Mouse (Mus musculus) MEL (cell line): Measurements from ENCODE around the gene Rufy3. TPM values are rescaled to one million over a fixed set of nuclear protein-coding genes. Genes with fewer than 3 reads are reported as not detected.

Experiments
- DNase-seq: peaks from one replicate; pipeline ENCODE4 v3.0.0; 2011; ENCODE audit warnings: low read depth, low spot score
- H3K27ac ChIP-seq: 2 replicates; pipeline ENCODE4 v1.5.1; 2012; ENCODE audit warnings: low read depth, mild to moderate bottlenecking, control low read depth, low read length, moderate library complexity; ENCODE audit not compliant: control insufficient read depth
- H3K27me3 ChIP-seq, 2 experiments: fragments of 150-350 bp in 1 of 2; sonication (generic) in 1 of 2; 2 replicates each; pipeline ENCODE4 v1.6.1; 2012; ENCODE audit warnings: low read length in 2 of 2, mild to moderate bottlenecking in 2 of 2, improper control_type of control experiment in 1 of 2, moderate library complexity in 1 of 2; ENCODE audit not compliant: insufficient read depth in 2 of 2, control insufficient read depth in 1 of 2
- H3K36me3 ChIP-seq, 2 experiments: 2 replicates each; pipeline ENCODE4 v1.6.1; 2012 to 2014; ENCODE audit warnings: low read length in 2 of 2, improper control_type of control experiment in 1 of 2, inconsistent platforms in 1 of 2, mild to moderate bottlenecking in 1 of 2; ENCODE audit not compliant: insufficient read depth in 2 of 2, control insufficient read depth in 1 of 2
- H3K4me1 ChIP-seq, 2 experiments: fragments of 150-350 bp in 1 of 2; sonication (generic) in 1 of 2; 2 replicates each; pipeline ENCODE4 v1.6.1; 2012; ENCODE audit warnings: low read length in 2 of 2, improper control_type of control experiment in 1 of 2, mild to moderate bottlenecking in 1 of 2; ENCODE audit not compliant: insufficient read depth in 2 of 2, control insufficient read depth in 1 of 2
- H3K4me3 ChIP-seq, 2 experiments: fragments of 150-350 bp in 1 of 2; sonication (generic) in 1 of 2; 2 replicates each; pipeline ENCODE4 v1.5.1; 2012; ENCODE audit warnings: low read depth in 2 of 2, low read length in 2 of 2, mild to moderate bottlenecking in 2 of 2, moderate library complexity in 2 of 2, control low read depth in 1 of 2, improper control_type of control experiment in 1 of 2; ENCODE audit not compliant: control insufficient read depth in 1 of 2, insufficient read depth in 1 of 2
- H3K79me2 ChIP-seq: 2 replicates; pipeline ENCODE4 v1.6.1; 2012; ENCODE audit warnings: mild to moderate bottlenecking, low read length, moderate library complexity; ENCODE audit not compliant: control insufficient read depth, poor library complexity, insufficient read depth
- H3K9ac ChIP-seq: 2 replicates; pipeline ENCODE4 v1.6.1; 2012; ENCODE audit warnings: low read depth, mild to moderate bottlenecking, control low read depth, low read length, moderate library complexity; ENCODE audit not compliant: control insufficient read depth, poor library complexity, severe bottlenecking
- H3K9me3 ChIP-seq: fragments of 150-350 bp; sonication (generic); replicated peaks from 2 replicates; pipeline ENCODE4 v1.6.1; 2012; ENCODE audit warnings: mild to moderate bottlenecking, low read length, improper control_type of control experiment, moderate library complexity; ENCODE audit not compliant: insufficient read depth
- BHLHE40 ChIP-seq: IDR thresholded peaks from 2 replicates; pipeline ENCODE4 v1.6.1; 2012; ENCODE audit warnings: low read depth, mild to moderate bottlenecking, inconsistent platforms, low read length, improper control_type of control experiment, borderline replicate concordance
- CTCF ChIP-seq, 3 experiments: IDR thresholded peaks in 2 of 3; conservative IDR thresholded peaks in 1 of 3; 2 replicates each; pipeline ENCODE4 v1.5.1; 2011 to 2012; ENCODE audit warnings: low read length in 3 of 3, low read depth in 2 of 3, mild to moderate bottlenecking in 2 of 3, improper control_type of control experiment in 1 of 3, inconsistent platforms in 1 of 3, mixed read lengths in 1 of 3, moderate library complexity in 1 of 3; ENCODE audit not compliant: control insufficient read depth in 1 of 3, insufficient read depth in 1 of 3, poor library complexity in 1 of 3, severe bottlenecking in 1 of 3
- E2F4 ChIP-seq: IDR thresholded peaks from 2 replicates; pipeline ENCODE4 v1.6.1; 2011; ENCODE audit warnings: low read depth, low read length, improper control_type of control experiment, borderline replicate concordance
- ELF1 ChIP-seq: IDR thresholded peaks from 2 replicates; pipeline ENCODE4 v1.6.1; 2014; ENCODE audit warnings: low read depth, mild to moderate bottlenecking, inconsistent platforms, low read length, improper control_type of control experiment, moderate library complexity
- EP300 ChIP-seq, 2 experiments: IDR thresholded peaks; 2 replicates each; pipeline ENCODE4 v1.6.1; 2011; ENCODE audit warnings: improper control_type of control experiment in 2 of 2, low read length in 2 of 2, low read depth in 1 of 2, mild to moderate bottlenecking in 1 of 2
- ETS1 ChIP-seq: IDR thresholded peaks from 2 replicates; pipeline ENCODE4 v1.6.1; 2012; ENCODE audit warnings: low read depth, mild to moderate bottlenecking, inconsistent platforms, low read length, improper control_type of control experiment, moderate library complexity
- GABPA ChIP-seq: IDR thresholded peaks from 2 replicates; pipeline ENCODE4 v1.6.1; 2012; ENCODE audit warnings: low read depth, mild to moderate bottlenecking, inconsistent platforms, low read length, improper control_type of control experiment, moderate library complexity
- GATA1 ChIP-seq: IDR thresholded peaks from 2 replicates; pipeline ENCODE4 v1.6.1; 2011; ENCODE audit warnings: low read depth, low read length, improper control_type of control experiment
- HCFC1 ChIP-seq: IDR thresholded peaks from 2 replicates; pipeline ENCODE4 v1.6.1; 2012; ENCODE audit warnings: low read depth, mild to moderate bottlenecking, inconsistent platforms, low read length, improper control_type of control experiment, moderate library complexity
- MEF2A ChIP-seq: IDR thresholded peaks from 2 replicates; pipeline ENCODE4 v1.6.1; 2014; ENCODE audit warnings: low read depth, mild to moderate bottlenecking, inconsistent platforms, low read length, improper control_type of control experiment; ENCODE audit not compliant: poor library complexity, insufficient replicate concordance, severe bottlenecking; ENCODE audit errors: extremely low read depth
- MXI1 ChIP-seq: IDR thresholded peaks from 2 replicates; pipeline ENCODE4 v1.6.1; 2011; ENCODE audit warnings: mild to moderate bottlenecking, low read depth, low read length, improper control_type of control experiment
- MYC ChIP-seq: IDR thresholded peaks from 2 replicates; pipeline ENCODE4 v1.6.1; 2011; ENCODE audit warnings: low read depth, mild to moderate bottlenecking, low read length, improper control_type of control experiment, moderate library complexity
- NRF1 ChIP-seq: IDR thresholded peaks from 2 replicates; pipeline ENCODE4 v1.6.1; 2014; ENCODE audit warnings: low read depth, mild to moderate bottlenecking, inconsistent platforms, low read length, improper control_type of control experiment, moderate library complexity; ENCODE audit not compliant: poor library complexity, insufficient read depth, severe bottlenecking
- POLR2A ChIP-seq, 2 experiments: IDR thresholded peaks; 2 replicates each; pipeline ENCODE4 v1.6.1; 2011 to 2012; ENCODE audit warnings: low read length in 2 of 2, mild to moderate bottlenecking in 2 of 2, control low read depth in 1 of 2, improper control_type of control experiment in 1 of 2, low read depth in 1 of 2, moderate library complexity in 1 of 2; ENCODE audit not compliant: control insufficient read depth in 1 of 2, insufficient read depth in 1 of 2, poor library complexity in 1 of 2
- POLR2AphosphoS5 ChIP-seq: IDR thresholded peaks from 2 replicates; pipeline ENCODE4 v1.6.1; 2012; ENCODE audit warnings: low read depth, borderline replicate concordance, mild to moderate bottlenecking, inconsistent platforms, low read length, moderate library complexity, mixed read lengths
- RAD21 ChIP-seq: IDR thresholded peaks from 2 replicates; pipeline ENCODE4 v1.6.1; 2011; ENCODE audit warnings: mild to moderate bottlenecking, low read depth, low read length, improper control_type of control experiment
- RCOR1 ChIP-seq: IDR thresholded peaks from 2 replicates; pipeline ENCODE4 v1.6.1; 2012; ENCODE audit warnings: low read depth, mild to moderate bottlenecking, inconsistent platforms, low read length, improper control_type of control experiment
- SMC3 ChIP-seq: IDR thresholded peaks from 2 replicates; pipeline ENCODE4 v1.6.1; 2011; ENCODE audit warnings: low read depth, low read length, improper control_type of control experiment
- TBP ChIP-seq: IDR thresholded peaks from 2 replicates; pipeline ENCODE4 v1.8.0; 2011; ENCODE audit warnings: low read depth, low read length, improper control_type of control experiment
- TCF12 ChIP-seq: IDR thresholded peaks from 2 replicates; pipeline ENCODE4 v1.6.1; 2014; ENCODE audit warnings: low read depth, mild to moderate bottlenecking, inconsistent platforms, low read length, improper control_type of control experiment, moderate library complexity
- ZKSCAN1 ChIP-seq: IDR thresholded peaks from 2 replicates; pipeline ENCODE4 v1.6.1; 2012; ENCODE audit warnings: low read depth, mild to moderate bottlenecking, inconsistent platforms, low read length, improper control_type of control experiment, moderate library complexity
- ZNF384 ChIP-seq: IDR thresholded peaks from 2 replicates; pipeline ENCODE4 v1.6.1; 2012; ENCODE audit warnings: low read depth, mild to moderate bottlenecking, inconsistent platforms, low read length, improper control_type of control experiment
- polyA plus RNA-seq, 2 experiments: library from polyadenylated mRNA; stranded (reverse) in 1 of 2; unstranded in 1 of 2; fragments of >175 nt in 1 of 2; fragments of >200 nt in 1 of 2; gene quantifications; 2 replicates each; pipeline versions ENCODE4 v1.2.1 to v1.2.4; 2012; ENCODE audit warnings: low replicate concordance in 2 of 2, low read depth in 1 of 2; ENCODE audit not compliant: insufficient read length in 2 of 2, insufficient read depth in 1 of 2, missing spikeins in 1 of 2
- total RNA-seq: library from RNA; depleted of rRNA; stranded (reverse); fragments of 300-350 nt; gene quantifications from 2 replicates; pipeline ENCODE4 v1.2.3, GENCODE M21; 2012

Gene Rufy3
- total and polyA plus RNA-seq, 3 experiments = 3.2 to 5.7 TPM; not detected in 1

DNA sequence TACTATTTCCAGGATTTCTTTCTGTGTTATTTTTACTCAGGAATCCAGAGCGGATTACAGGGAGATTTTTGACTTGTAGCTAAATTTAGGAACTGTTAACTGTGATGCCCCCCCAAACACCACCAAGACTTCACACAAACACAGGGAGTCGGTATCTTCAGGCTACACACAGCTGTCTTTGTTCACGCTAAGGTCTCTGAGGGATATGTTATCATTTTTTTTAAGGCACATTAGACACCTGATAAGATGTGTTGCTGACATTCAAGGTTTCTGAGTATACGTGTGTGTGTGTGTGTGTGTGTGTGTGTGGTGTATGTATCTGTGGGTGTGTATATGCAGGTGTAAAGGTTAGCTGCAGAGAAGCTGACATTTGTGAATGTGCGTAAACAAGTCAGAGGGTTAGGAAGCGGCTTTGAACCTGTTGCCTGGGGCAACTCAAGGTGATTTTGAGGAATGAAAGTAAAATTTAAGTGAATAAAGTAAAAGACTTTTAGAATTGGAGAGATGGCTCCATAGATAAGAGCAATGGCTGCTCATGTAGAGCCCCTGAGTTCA, 121.0 kb downstream of the Rufy3 start (continued):
- TF ChIP-seq E2F4 = no peak
- no peak for TF ChIP-seq TBP
- TF ChIP-seq NRF1 = no peak
- TF ChIP-seq RAD21 = no peak
- TF ChIP-seq HCFC1 = no peak
- no peak for TF ChIP-seq BHLHE40
- peak; percentile 83 for TF ChIP-seq ETS1
- no peak for TF ChIP-seq POLR2A (IDR thresholded peaks at IDR 0.05; ENCODE audit: control insufficient read depth in 1 of 2, insufficient read depth in 1 of 2, low read depth in 1 of 2, low read length in 2 of 2, poor library complexity in 1 of 2)
- peak; percentile 54; the same call in 1 of the 2 replicates for TF ChIP-seq ZNF384
- no peak for TF ChIP-seq ELF1
- TF ChIP-seq, all 39 proteins: peak for 5

DNA sequence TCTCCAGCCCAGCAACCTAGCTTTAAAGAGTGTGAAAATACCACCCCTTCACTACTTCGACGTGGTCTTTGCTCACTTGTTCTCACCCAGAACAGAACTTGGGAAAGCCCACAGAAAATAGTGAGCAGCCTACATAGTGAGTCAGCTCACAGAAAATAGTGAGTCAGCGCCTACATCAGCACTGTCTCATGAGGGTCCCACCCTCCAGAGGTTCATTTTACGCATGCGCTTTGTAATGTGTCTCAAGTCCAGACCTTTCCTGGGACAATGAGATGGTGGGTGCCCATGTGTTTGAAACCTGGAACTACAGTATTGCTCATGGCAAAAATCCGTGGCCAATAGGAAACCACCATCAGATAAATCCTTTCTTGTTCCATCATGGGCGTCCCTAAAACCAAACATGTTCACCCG, 123.2 kb downstream of the Rufy3 start:
- peak overlapping the region; percentile 63 for H3K27ac ChIP-seq
- H3K36me3 ChIP-seq = peaks cover 0 to 11% of the 10 kb centered on the region in 2 experiments; a peak in 2 of 4 replicates
- peak overlapping the region; percentile 48 to 62 for H3K4me3 ChIP-seq
- H3K9me3 ChIP-seq = no peaks in the 10 kb centered on the region
- H3K9ac ChIP-seq = peak overlapping the region; percentile 52
- no peak for TF ChIP-seq POLR2AphosphoS5
- TF ChIP-seq EP300 (IDR thresholded peaks at IDR 0.05; ENCODE audit: low read depth in 1 of 2, low read length in 2 of 2) = no peak; a peak in 1 of 4 replicates
- TF ChIP-seq MYC = no peak
- TF ChIP-seq TBP = peak; percentile 53; the same call in 1 of the 2 replicates
- TF ChIP-seq ZNF384 = no peak
- peak; percentile 39; the same call in 1 of the 2 replicates for TF ChIP-seq GATA1
- peak; percentile 53; the same call in 1 of the 2 replicates for TF ChIP-seq MXI1
- no peak for TF ChIP-seq GABPA
- no peak for TF ChIP-seq ZKSCAN1
- 0 out of 2 replicates have a peak, but pooled peaks have one; percentile 15 for TF ChIP-seq SMC3
- peak in 2 of 3 experiments; percentile 10 to 22; a peak in 2 of 6 replicates for TF ChIP-seq CTCF (IDR thresholded peaks at IDR 0.05 in 2 of 3, conservative IDR thresholded peaks at IDR 0.05 in 1 of 3; ENCODE audit: control insufficient read depth in 1 of 3, insufficient read depth in 1 of 3, low read depth in 2 of 3, low read length in 3 of 3, poor library complexity in 1 of 3, severe bottlenecking in 1 of 3)
- no peak for TF ChIP-seq MEF2A
- no peak for TF ChIP-seq RCOR1
- no peak for TF ChIP-seq TCF12
- TF ChIP-seq NRF1 = peak; percentile 53; the same call in 1 of the 2 replicates
- H3K4me1 ChIP-seq = peaks cover 0 to 16% of the 10 kb centered on the region in 2 experiments; a peak in 2 of 4 replicates
- H3K79me2 ChIP-seq = no peaks in the 10 kb centered on the region
- DNase-seq = peak; percentile 77
- no peaks in the 10 kb centered on the region for H3K27me3 ChIP-seq
